Mouse (Mus musculus): ENCODE measurements around the gene Ctxn2.
"Not testable (repeated sequence)": the region's sequence is repeated elsewhere in the genome, so short reads cannot be mapped to it uniquely, and the experiment has no call there.

Ctxn2 gene

DNA sequence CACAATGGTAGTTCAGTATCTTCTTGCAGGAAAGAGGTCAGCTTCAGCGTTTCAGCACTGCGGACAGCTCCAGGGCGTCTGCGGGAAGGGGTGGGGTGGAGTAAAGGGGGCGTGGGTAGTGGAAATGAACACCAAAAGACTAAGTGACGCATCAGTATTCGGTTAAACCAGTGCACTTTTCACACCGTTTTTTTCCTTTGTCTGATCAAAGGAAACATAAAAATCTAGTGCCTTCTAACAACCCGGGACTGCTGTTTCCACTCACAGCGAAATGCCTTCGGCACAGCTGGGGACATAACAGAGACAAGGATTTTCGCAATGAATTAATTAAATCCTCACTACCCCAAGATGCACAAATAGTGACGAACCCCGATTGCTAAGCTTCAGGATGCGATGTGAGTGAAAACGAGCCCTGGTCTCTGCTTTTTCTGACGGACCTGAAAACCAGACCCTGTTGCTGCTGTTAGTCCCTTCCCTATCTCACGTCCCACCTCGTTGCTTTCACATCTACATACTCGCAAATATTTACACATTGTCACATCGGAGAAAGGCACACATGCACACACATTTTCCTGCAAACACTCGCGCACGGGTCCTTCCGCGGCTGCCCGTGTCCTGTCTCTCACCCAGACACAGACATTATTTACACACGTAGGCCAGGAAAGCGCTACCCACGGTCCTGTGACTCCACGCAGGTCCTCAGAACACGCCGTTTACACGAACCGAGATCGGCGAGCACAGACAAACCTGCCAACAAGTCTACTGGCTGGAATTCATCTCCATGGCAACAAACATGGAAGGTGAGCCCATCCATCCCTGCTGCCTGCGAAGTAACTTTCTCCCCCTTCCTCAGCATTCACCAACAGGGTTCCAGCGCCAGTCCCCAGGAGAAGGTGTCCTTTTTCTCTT is at the start of gene Ctxn2:
Gene Ctxn2 (plus strand): TSS at position 790 of the 909 bp plus-strand sequence.
- DNase-seq (ENCODE audit: low read depth, low spot score), result peak; percentile 74

DNA sequence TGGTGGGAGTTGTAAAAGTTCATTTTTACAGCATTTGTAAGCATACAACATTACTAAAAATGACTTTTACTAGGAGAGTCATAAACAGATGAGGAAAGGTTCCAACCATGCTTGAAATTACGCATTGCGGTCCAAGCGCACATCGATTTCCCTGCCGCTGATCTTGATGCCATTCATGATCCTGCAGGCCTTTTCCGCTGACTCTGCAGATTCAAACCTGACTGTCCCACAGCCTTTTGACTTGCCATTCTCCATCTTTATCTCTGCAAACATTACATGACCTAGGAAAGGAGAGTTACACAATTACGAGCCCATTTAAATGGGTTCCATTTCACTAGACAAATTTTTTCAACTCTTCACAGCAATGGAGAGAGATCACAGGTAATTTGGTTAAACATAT is 47.7 kb upstream of the Ctxn2 start:
- DNase-seq (ENCODE audit: low read depth, low spot score), result no peak

DNA sequence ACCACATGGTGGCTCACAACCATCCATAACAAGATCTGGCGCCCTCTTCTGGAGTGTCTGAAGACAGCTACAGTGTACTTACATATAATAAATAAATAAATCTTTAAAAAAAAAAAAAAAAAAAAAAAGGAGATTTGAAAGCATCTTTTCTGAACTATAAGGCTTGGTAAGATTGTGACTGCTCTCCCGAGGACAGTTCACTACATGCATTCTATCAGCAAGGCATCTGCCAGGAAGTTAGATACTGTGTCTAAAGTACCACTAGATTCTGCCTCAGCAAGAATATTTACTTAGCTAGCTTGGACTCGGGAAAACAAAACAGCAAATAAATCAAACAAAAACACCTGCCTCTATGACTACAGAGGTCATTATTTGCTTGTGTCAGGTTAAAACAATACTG is 44.4 kb upstream of the Ctxn2 start:
- not testable (repeated sequence) for DNase-seq (ENCODE audit: low read depth, low spot score)

DNA sequence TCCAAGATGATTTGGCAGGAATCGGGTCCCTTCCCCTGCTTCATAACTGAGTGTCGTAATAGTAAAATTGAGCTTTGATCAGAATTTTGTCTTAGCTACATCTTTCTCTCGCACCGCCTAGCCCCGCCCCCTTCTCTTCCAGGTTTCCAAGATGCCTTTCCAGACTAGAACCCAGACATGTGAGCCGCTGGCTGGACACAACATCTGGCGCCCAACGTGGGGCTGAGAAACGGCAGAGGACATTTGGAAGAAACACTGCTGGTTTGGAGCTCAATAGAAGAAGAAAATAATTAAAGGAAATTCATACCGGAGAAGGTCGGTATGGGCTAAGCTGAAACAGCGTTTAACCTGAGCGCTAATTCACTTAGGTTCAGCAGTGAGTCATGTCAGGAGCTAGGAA is 32.0 kb upstream of the Ctxn2 start:
- DNase-seq (ENCODE audit: low read depth, low spot score), result not testable (repeated sequence)

DNA sequence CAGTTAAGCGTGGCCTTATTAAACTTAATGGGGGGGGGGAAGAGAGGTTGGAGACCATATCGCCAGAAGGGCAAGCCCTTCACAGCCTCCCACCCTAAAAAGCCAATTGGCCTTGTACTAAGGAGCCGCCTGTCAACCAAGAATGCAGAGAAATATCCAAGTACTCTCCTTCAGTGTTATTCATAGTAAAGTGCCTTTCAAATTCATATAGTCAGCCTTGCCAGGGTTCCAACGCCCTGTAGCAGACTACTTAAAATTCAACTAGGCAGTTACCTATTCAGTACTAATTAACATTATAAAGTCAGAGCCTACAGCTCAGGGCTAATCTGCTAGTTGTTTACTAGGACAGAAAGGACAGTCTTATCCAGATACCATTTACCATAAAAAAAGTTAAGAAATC is 30.0 kb upstream of the Ctxn2 start:
- not testable (repeated sequence) for DNase-seq (ENCODE audit: low read depth, low spot score)

DNA sequence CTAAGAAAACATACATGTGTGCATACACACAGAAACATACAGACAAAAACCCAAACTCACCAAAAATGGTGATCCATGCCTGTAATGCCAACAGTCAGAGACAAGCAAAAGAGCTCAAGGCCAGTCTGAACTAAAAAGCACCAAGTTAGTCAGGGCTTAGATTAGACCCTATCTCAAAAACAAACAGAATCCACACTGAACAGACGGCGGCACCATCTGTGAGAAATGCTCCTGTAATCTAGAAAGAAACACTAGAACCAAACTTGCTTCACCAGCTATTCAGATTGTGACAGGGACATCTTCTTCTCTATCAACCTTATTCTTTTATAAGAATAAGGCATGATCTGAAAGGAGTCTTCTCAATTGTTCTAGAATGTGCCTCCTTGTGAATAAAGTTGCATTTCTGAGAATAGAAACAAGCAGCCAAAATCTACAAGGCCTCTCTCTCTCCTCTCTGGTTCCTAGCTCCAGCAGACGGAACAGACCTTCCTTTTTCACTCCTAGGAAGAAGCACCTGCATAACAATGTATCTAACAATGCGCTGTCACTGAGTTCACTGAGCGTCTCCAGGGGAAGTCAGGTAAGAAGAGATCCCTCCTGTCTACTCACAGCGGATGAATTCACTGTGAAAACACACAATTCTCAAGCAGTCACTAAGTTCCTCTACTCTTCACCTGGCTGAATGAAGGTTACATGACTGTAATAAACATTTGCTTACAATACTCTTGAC is 16.9 kb upstream of the Ctxn2 start:
- peak; percentile 53 for DNase-seq (ENCODE audit: low read depth, low spot score)

DNA sequence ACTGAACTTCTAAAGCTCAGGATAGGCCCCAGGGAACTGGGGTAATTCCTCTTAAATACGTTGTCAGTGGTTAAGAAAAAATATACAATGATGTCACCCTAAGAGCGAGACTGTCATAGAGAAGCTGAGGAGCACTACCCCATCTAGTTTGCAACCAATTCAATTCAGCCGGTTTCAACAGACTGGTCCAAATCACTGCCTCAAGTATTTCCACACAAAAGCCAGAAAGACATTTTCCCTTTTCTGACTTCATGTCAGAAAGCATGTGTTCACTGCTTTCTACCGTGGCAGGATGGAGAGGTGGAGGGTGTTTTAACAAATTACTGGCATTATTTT is 14.2 kb upstream of the Ctxn2 start:
- no peak for DNase-seq (ENCODE audit: low read depth, low spot score)

DNA sequence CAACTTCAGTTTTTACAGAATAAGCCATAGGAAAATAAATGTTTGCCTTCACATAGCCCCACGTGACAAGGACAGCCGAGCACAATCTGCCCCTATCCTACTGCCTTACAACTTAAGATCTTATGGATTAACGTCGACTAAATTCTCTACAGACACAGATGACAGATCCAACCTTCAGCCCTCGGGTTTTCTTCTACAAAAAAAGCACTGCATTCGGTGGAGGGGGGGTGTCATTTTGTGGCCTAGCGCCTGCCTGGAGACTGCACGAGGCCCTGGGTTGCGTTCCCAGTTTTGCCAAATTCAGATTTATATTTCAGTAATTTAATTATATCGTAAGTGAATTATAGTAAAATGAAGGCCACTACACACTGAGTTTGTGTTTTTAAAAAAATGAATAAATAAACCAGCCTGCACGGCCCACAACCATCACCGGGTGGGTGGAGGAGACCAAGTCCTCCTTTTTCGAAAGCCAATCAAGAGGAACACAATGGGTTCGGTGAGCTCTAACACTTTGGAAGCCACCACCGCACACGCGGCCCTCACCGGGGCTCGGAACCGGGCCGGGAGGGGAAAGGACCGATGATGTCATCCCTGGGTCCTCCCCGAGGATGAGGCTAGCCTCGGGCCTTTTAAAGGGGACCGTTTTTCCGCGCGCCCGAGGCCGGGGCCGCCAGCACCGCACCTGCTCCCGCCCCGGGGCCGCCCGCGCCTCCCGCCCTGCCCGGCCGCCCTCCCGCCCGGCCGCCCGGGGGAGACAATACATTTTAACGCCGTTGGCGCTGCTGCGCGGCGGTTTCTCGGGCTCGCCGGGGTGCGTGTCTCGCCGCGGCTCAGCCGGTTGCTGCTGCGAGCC is 13.6 kb upstream of the Ctxn2 start:
- DNase-seq (ENCODE audit: low read depth, low spot score), result no peak

DNA sequence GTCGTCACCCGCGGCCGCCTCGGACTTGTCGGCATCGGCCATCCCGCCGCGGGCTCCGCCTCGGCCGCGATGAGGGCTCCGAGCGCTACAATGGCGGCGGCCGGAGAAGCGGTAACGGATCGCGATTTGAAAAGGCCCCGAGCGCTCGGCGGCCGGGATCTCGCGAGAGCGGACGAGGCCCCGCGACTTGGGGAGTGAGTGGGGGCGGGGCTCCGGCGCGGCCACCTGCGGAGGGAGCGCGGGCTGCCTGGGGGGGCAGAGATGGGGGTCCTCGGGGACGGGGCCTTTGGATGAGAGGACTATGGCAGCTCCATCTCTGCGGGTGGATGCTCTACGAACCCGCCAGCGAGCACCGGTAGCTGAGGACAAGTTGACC is 13.0 kb upstream of the Ctxn2 start, which contains the start of gene Myef2:
Gene Myef2 (minus strand): TSS at position 185 of the 376 bp plus-strand sequence.
- DNase-seq (ENCODE audit: low read depth, low spot score), result peak; percentile 34

DNA sequence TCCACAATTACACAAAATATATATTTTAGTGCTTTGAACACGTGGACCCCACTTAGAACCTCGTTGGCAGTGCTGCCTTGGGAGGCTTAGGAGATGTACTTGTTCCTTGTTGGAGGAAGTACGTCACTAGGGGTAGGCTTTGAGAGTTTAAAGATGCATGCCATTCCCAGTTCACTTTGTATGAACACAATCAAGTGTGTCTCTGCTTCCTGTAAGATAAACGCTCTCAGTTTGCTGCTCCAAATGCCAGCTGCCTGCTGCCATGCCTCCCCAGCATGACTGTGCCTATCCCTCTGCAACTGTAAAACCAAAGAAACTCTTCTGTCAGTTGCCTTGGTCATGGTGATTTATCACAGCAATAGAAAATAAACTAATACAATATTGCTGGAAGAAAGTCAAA is 10.7 kb upstream of the Ctxn2 start:
- no peak for DNase-seq (ENCODE audit: low read depth, low spot score)

DNA sequence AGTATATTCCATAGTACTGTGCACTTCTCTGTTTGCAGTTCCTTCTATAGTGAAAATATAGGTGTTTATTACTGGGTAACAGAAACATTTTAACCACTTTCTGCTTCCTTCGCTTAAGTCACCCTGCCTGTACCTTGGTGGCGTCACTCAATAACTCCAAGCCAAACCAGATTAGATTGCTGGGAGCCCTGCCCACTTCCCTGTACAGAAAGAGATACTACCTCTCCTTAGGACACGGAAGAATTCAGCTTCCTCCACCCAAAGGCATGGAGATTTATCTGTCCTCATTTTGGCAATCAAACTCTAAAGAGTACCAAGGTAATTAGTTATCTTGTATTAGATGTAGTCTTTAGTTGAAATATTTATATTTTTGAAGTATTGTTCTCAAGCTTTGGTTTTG is 9.7 kb upstream of the Ctxn2 start:
- no peak for DNase-seq (ENCODE audit: low read depth, low spot score)

DNA sequence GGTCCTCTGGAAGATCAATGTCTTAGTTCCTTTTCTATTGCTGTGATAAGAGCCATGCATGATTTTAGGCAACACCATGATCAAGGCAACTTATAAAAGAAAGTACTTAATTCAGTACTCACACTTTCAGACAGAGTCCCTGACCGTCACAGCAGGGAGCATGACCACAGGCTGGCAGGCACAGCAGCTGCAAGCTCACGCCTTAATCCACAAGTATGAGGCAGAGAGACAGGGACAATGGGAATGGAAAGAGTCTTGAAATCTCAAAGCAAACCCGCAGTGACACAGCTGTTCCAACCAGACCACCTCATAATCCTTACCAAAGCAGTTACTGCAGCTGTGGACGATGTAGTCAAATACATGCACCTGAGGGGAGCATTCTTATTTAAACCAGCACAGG is 2.4 kb upstream of the Ctxn2 start:
- no peak for DNase-seq (ENCODE audit: low read depth, low spot score)

DNA sequence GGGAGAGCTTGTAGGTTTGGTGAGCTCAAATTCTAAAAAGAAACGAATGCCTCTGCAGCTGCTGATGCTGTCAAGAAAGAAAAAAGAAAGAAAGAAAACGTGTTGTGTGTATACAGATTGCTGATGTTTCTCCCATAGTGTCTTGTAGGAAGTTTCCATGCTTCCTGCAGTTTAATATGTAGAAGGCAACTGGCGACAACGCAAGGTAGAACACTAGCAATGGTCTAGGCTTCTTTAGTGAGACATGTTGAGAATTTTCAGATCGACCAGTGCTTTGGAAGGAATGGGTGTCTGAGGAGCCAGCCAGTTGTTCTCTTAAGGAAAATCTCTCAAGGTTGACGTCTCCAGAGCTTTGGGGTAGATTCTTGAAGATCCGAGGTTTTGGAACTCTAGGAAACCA is 354 bp downstream of the Ctxn2 start:
- peak; percentile 28 for DNase-seq (ENCODE audit: low read depth, low spot score)

DNA sequence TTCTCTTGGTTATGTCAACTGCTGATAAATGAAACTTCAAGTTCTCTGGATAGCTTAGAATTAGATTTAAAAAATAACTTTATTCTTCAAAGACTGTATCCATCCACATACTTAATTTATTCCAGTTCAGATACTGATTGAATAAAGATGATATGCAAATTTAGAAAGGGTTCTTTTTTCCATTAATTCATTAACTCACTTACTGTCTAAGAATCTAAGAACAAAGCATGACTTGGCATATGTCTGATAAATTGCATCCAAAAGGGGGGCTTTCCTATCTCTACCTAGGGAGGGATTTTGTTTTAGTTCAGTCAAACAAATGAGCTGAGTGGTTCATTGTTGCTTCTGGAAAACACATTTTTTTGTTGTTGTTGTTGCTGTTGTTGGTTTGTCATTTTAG is 5.8 kb downstream of the Ctxn2 start:
- no peak for DNase-seq (ENCODE audit: low read depth, low spot score)

DNA sequence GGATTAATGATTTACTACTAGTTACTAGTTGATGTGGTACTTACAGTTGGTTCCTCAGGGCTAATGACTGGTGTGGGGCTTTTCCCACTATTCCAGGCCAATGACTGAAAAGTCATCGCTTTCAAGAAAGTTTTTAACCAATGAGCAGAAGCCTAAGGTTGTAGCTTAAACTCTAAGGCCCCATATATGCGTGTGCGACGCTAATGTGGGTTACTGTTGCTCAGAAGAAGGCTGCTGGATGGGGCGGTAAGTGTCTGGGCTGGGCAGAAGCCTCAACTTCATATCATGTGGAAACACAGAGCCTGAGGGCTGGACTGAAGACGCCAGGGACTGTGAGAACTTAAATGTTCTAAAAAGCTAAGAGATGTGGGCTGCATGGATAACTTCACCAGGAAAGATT is 15.9 kb downstream of the Ctxn2 start, which contains the start of gene Slc12a1:
Gene Slc12a1 (plus strand): TSS at position 118 of the 400 bp plus-strand sequence.
- no peak for DNase-seq (ENCODE audit: low read depth, low spot score)

DNA sequence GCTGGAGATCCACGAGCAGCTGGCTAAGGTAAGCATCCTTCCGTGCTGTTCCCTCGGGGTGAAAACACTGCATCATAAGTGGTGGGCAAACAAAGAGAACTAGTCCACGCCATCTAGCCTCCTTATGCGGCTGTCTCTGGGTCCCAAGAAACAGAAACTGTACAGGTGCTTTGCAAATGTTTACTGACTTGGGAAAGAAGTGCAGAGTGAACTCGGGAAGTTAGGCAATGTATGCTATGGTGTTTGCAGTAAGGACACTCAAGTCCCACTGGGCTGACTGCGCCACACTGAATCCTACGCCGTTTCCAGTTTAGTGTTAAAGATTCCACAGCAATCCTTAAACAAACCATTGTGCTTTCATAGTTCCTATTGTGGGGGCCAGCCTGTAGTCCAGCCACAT is 17.8 kb downstream of the Ctxn2 start:
- no peak for DNase-seq (ENCODE audit: low read depth, low spot score)

DNA sequence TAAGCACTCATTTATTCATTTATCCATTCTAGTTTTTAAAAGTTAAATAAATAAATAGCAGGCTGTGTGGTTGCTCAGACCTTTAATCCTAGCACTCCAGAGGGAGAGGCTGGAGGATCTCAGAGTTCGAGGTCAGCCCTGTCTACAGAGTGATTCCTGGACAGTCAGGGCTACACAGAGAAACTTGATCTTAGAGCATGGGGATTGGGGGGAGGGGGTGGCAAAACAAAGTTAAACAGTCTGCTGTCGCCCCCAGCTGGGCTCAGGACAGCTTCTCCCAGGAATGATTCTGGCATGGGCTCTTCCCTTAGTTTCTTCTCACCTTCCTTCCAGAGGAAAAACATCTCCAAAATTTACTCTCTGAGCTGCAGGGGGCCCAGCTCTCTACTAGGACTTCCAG is 19.0 kb downstream of the Ctxn2 start:
- DNase-seq (ENCODE audit: low read depth, low spot score), result no peak

DNA sequence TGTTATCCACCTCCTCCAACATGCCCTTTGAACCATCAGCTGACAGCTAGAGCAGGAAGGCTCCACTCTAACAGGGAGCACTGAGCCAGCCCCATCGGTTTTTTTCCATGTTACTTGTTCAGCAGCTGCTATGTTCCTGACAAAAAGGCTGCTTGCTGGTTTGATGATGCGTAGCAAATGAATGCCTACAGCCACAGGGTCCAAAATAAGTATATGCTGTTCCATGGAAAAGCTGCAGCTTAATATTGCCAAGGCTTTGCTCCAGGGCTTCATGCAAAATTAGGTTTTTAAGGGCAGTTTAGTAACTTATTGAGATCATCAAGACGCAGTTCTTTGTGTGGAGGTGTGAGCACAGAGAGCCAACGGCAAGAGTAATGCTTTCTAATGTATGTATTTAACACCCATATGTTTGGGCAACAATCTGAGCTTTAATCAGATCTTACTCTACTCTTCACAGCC is 25.5 kb downstream of the Ctxn2 start:
- DNase-seq (ENCODE audit: low read depth, low spot score), result no peak

DNA sequence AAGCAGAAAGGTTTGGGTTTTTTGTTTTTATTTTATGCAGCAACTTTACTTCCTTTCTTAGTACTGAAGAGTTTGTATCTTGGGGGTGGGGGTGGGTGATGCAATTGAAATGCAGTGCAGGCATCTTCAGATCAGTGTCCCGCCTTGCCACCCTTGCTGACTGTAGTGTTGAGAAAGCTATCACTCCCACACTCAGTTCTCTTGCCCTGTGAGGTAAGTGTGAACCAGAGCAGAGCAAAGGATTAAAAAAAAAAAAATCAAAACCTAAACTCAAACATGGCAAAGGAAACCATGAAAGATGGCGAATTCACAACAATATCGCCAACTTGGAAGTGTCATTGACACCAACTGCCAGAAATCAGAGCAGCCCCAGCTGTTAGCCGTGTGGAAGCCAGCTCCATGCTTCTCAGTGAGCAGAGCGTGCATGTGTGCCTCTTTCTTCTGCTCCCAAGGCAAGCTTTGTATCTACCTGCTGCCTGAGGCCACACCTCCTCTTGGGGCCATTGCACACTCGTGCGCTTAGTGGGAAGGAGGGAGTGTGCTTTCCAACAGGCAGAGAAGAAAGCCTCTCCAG is 41.8 kb downstream of the Ctxn2 start:
- peak; percentile 48 for DNase-seq (ENCODE audit: low read depth, low spot score)

DNA sequence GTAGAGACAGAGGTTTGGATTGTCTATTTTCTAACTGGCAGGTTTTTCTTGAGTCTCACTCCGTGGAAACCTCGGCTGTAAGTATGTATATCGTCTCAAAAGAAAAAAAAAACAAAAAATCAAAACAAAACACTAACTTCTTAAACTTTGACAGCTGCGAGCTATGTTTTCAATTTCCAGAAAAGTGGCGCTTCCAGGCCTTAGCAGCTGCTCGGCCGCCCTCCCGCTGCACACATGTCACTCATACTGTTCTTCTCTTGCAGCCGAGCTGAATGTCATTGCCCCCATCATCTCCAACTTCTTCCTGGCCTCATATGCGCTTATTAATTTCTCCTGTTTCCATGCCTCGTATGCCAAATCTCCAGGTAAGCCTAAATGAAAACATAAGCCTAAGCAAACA is 51.4 kb downstream of the Ctxn2 start:
- DNase-seq (ENCODE audit: low read depth, low spot score), result no peak

DNA sequence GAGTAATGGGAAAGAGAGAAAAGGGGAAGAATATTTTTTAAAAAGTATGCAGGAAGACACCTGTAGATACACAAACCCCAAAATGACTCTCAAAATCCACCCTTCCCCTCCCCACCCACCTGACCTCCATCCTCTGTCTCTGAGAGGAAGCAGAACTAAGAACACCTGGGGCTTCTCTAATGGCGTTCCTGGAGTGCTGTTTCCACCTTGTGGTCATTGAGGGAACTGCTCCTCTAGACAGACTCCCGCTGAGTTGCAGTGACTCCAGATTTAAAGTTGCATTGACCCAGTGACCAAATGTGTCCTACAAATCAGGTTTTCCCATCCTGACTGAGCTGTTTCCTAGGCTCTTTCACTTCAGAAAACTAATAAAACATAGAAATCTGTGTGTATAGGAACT is 52.7 kb downstream of the Ctxn2 start:
- DNase-seq (ENCODE audit: low read depth, low spot score), result peak; percentile 46

DNA sequence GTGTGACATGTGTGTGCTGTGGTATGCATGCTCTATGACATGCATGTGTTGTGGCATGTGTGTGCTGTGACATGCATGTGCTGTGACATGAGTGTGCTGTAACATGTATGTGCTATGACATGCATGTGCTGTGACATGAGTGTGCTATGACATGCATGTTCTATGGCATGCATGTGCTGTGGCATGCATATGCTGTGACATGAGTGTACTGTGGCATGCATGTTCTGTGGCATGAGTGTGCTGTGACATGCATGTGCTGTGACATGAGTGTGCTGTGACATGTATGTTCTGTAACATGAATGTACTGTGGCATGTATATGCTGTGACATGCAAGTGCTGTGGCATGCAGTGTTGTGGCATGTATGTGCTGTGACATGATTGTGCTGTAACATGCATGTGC is 56.4 kb downstream of the Ctxn2 start:
- no peak for DNase-seq (ENCODE audit: low read depth, low spot score)
